Mouse (Mus musculus): ENCODE results near the gene Ssh1. TPM values are rescaled to one million over a fixed set of nuclear protein-coding genes. Genes with fewer than 3 reads are reported as not detected.
A peak's percentile ranks its signal among the peaks of the same experiment; 100 is the strongest.

The Ssh1 gene
- total and polyA plus RNA-seq, 2 experiments from 2014 or later, result 9.7 to 14.5 TPM

- Histone ChIP-seq H3K9me3 (ENCODE audit: low read length) (no peaks in the 10 kb centered on the region), H3K4me1 (ENCODE audit: insufficient read depth, low read length) (no peaks in the 10 kb centered on the region), H3K9ac (replicated peaks; ENCODE audit: low read length) (no peak overlapping the region), H3K27me3 (ENCODE audit: insufficient read depth, low read length) (no peaks in the 10 kb centered on the region), H3K4me3 (ENCODE audit: low read length) (no peak overlapping the region), H3K4me2 (ENCODE audit: low read depth, low read length) (no peak overlapping the region), H3K36me3 (ENCODE audit: insufficient read depth, low read length) (peaks cover 12% of the 10 kb centered on the region), H3K27ac (no peak overlapping the region)
- no peak for DNase-seq (ENCODE audit: low spot score)
- no peak for ATAC-seq
- 79% methylated on average over 7 of the region's 7 CpGs for WGBS
- no peak for TF ChIP-seq CTCF (IDR thresholded peaks at IDR 0.05; ENCODE audit: low read depth)
Observed at GRCm38 (mm10) chr5:113961776-113962175, 31.9 kb downstream of the Ssh1 start.

GRCm38 (mm10) chr5:113960416-113960815, 33.3 kb downstream of the Ssh1 start:
- DNase-seq (ENCODE audit: low spot score) (no peak), ATAC-seq (no peak)
- Histone ChIP-seq H3K9ac (replicated peaks; ENCODE audit: low read length) (no peak overlapping the region), H3K4me2 (ENCODE audit: low read depth, low read length) (no peak overlapping the region), H3K27ac (no peak overlapping the region), H3K4me1 (ENCODE audit: insufficient read depth, low read length) (no peaks in the 10 kb centered on the region), H3K4me3 (ENCODE audit: low read length) (no peak overlapping the region), H3K9me3 (ENCODE audit: low read length) (no peaks in the 10 kb centered on the region), H3K36me3 (ENCODE audit: insufficient read depth, low read length) (peaks cover 10% of the 10 kb centered on the region), H3K27me3 (ENCODE audit: insufficient read depth, low read length) (no peaks in the 10 kb centered on the region)
- 73% methylated on average over 8 of the region's 8 CpGs for WGBS
- TF ChIP-seq CTCF (IDR thresholded peaks at IDR 0.05; ENCODE audit: low read depth), result no peak

GRCm38 (mm10) chr5:113959039-113959438, 34.7 kb downstream of the Ssh1 start:
- H3K9me3 ChIP-seq (ENCODE audit: low read length), result no peaks in the 10 kb centered on the region
- no peak overlapping the region for H3K27ac ChIP-seq
- TF ChIP-seq CTCF (IDR thresholded peaks at IDR 0.05; ENCODE audit: low read depth), result no peak
- ATAC-seq (no peak), DNase-seq (ENCODE audit: low spot score) (no peak)
- H3K4me2 ChIP-seq (ENCODE audit: low read depth, low read length), result no peak overlapping the region
- peaks cover 15% of the 10 kb centered on the region for H3K36me3 ChIP-seq (ENCODE audit: insufficient read depth, low read length)
- H3K4me1 ChIP-seq (ENCODE audit: insufficient read depth, low read length), result no peaks in the 10 kb centered on the region
- no peaks in the 10 kb centered on the region for H3K27me3 ChIP-seq (ENCODE audit: insufficient read depth, low read length)
- no peak overlapping the region for H3K9ac ChIP-seq (replicated peaks; ENCODE audit: low read length)
- no peak overlapping the region for H3K4me3 ChIP-seq (ENCODE audit: low read length)
- WGBS, result 14% methylated on average over 6 of the region's 6 CpGs

GRCm38 (mm10) chr5:113956510-113956909, 37.2 kb downstream of the Ssh1 start:
- no peaks in the 10 kb centered on the region for H3K27me3 ChIP-seq (ENCODE audit: insufficient read depth, low read length)
- peaks cover 27% of the 10 kb centered on the region for H3K36me3 ChIP-seq (ENCODE audit: insufficient read depth, low read length)
- H3K9me3 ChIP-seq (ENCODE audit: low read length), result no peaks in the 10 kb centered on the region
- H3K4me1 ChIP-seq (ENCODE audit: insufficient read depth, low read length), result no peaks in the 10 kb centered on the region
- H3K27ac ChIP-seq, result no peak overlapping the region
- DNase-seq (ENCODE audit: low spot score) (peak; percentile 90), ATAC-seq (peak; percentile 76)
- H3K9ac ChIP-seq (replicated peaks; ENCODE audit: low read length), result no peak overlapping the region
- TF ChIP-seq CTCF (IDR thresholded peaks at IDR 0.05; ENCODE audit: low read depth), result peak; percentile 97
- H3K4me3 ChIP-seq (ENCODE audit: low read length), result no peak overlapping the region
- no peak overlapping the region for H3K4me2 ChIP-seq (ENCODE audit: low read depth, low read length)
- 4% methylated on average over 4 of the region's 4 CpGs for WGBS

GRCm38 (mm10) chr5:113955691-113956090, 38.0 kb downstream of the Ssh1 start:
- Histone ChIP-seq H3K4me3 (ENCODE audit: low read length) (no peak overlapping the region), H3K4me1 (ENCODE audit: insufficient read depth, low read length) (no peaks in the 10 kb centered on the region), H3K27ac (no peak overlapping the region), H3K36me3 (ENCODE audit: insufficient read depth, low read length) (peaks cover 22% of the 10 kb centered on the region), H3K4me2 (ENCODE audit: low read depth, low read length) (no peak overlapping the region), H3K9me3 (ENCODE audit: low read length) (no peaks in the 10 kb centered on the region), H3K27me3 (ENCODE audit: insufficient read depth, low read length) (no peaks in the 10 kb centered on the region), H3K9ac (replicated peaks; ENCODE audit: low read length) (no peak overlapping the region)
- ATAC-seq, result no peak
- no peak for TF ChIP-seq CTCF (IDR thresholded peaks at IDR 0.05; ENCODE audit: low read depth)
- DNase-seq (ENCODE audit: low spot score), result no peak
- 88% methylated on average over 8 of the region's 8 CpGs for WGBS

- WGBS, result 83% methylated on average over 5 of the region's 5 CpGs
- no peak overlapping the region for H3K4me3 ChIP-seq (ENCODE audit: low read length)
- no peaks in the 10 kb centered on the region for H3K4me1 ChIP-seq (ENCODE audit: insufficient read depth, low read length)
- H3K9me3 ChIP-seq (ENCODE audit: low read length), result no peaks in the 10 kb centered on the region
- H3K27ac ChIP-seq, result no peak overlapping the region
- H3K4me2 ChIP-seq (ENCODE audit: low read depth, low read length), result no peak overlapping the region
- DNase-seq (ENCODE audit: low spot score), result no peak
- no peak for ATAC-seq
- peaks cover 25% of the 10 kb centered on the region for H3K36me3 ChIP-seq (ENCODE audit: insufficient read depth, low read length)
- no peaks in the 10 kb centered on the region for H3K27me3 ChIP-seq (ENCODE audit: insufficient read depth, low read length)
- no peak overlapping the region for H3K9ac ChIP-seq (replicated peaks; ENCODE audit: low read length)
- TF ChIP-seq CTCF (IDR thresholded peaks at IDR 0.05; ENCODE audit: low read depth), result no peak
Observed at GRCm38 (mm10) chr5:113955281-113955680, 38.4 kb downstream of the Ssh1 start.

GRCm38 (mm10) chr5:113954421-113954820, 39.3 kb downstream of the Ssh1 start:
- H3K4me3 ChIP-seq (ENCODE audit: low read length), result no peak overlapping the region
- DNase-seq (ENCODE audit: low spot score) (peak; percentile 92), ATAC-seq (peak; percentile 66; the same call in 1 of the 2 replicates)
- peak; percentile 95 for TF ChIP-seq CTCF (IDR thresholded peaks at IDR 0.05; ENCODE audit: low read depth)
- H3K4me2 ChIP-seq (ENCODE audit: low read depth, low read length), result no peak overlapping the region
- no peak overlapping the region for H3K9ac ChIP-seq (replicated peaks; ENCODE audit: low read length)
- 10% methylated on average over 7 of the region's 7 CpGs for WGBS
- H3K36me3 ChIP-seq (ENCODE audit: insufficient read depth, low read length), result peaks cover 30% of the 10 kb centered on the region
- no peaks in the 10 kb centered on the region for H3K27me3 ChIP-seq (ENCODE audit: insufficient read depth, low read length)
- no peak overlapping the region for H3K27ac ChIP-seq
- no peaks in the 10 kb centered on the region for H3K4me1 ChIP-seq (ENCODE audit: insufficient read depth, low read length)
- no peaks in the 10 kb centered on the region for H3K9me3 ChIP-seq (ENCODE audit: low read length)
